16 mouse cellular contexts compared by ENCODE assay signal in the genomic region with DNA sequence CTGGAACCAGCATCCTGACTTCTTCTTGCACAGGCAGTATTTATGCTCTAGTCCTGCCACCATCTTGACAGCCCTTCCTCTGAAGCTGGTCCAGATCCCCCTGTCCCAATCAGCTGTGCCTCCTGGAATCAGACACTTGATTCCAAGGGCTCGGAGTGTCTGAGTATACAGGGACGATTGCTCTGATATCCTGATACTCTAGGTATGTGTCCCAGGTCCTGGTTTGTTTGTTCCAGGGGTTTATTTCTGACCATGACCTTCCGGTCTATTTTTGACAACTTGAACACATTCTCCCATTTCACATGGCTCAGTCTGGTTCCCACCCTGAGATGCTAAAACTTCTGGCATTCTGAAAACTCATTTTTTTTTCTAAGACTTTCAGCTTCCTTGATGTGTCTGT.
"Had no signal": no experiment of that assay in that cellular context is flagged by ENCODE, and none has a peak within 500 bp of the region (broad histone marks: within the 10 kb centered on the region; RNA-seq: fewer than 3 reads in every experiment).

No protein-coding gene starts in this region.

- DNase-seq: retina, postnatal 1 day; right cerebral cortex, adult 18-20 months; right cerebral cortex, postnatal 14 days; right cerebral cortex, postnatal 25 days; right cerebral cortex, postnatal 4 days; spleen, adult 18-20 months; thymus, adult 18-20 months; thymus, adult 2 months; thymus, postnatal 14 days; thymus, postnatal 25 days; thymus, postnatal 36 days; thymus, postnatal 4 days had no signal

- H3K4me3 ChIP-seq: neural tube, embryonic 13.5 days; neural tube, embryonic 15.5 days; stomach, embryonic 15.5 days had no signal

- H3K27ac ChIP-seq: neural tube, embryonic 13.5 days; neural tube, embryonic 15.5 days; stomach, embryonic 15.5 days; stomach, postnatal 0 days had no signal
